Mouse (Mus musculus): ENCODE measurements at regions not wholly inside any gene's neighbourhood (a gene's known extent, or its start where the extent isn't known, plus 50 kb on each side); places are given as distances from the start of the nearest gene placed in this dataset.

DNA sequence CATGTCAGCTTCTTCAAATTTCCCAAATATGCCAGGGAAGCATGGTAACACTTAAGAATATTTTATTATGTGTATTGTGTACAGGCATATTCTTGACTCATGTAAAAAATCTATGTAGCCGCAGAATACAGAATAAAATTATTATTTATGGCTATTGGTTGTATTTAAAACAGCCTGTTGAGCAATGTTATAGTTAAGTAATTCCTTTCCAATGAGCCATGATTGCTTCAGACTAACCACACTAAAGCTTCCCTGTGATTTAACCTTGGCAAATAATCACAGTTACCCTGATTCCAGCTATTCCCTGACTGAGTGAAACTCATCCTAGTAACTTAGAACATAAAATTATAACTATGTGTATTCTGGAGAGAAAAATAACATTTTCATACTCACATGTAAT, 56.7 kb downstream of the 9130204L05Rik start:
- no peak for DNase-seq (ENCODE audit: low read depth, low spot score)

DNA sequence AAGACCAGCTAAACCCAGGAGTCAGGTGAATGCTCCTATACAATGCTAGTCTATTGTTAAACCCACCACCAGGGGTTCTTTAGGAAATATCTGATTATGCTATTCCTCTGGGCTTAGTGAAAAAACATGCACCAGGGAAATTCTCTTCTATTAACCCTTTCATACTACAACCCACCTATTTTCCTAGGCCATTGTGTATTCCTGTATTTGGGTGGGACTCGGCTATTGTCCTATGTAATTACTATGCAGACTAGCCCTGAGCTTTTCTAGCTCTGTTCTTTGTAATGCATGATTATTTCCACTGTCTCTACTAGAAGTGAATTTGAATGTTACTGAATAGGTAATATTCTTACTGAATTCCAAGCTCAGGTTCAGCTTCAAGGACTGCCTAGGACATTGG, 60.4 kb downstream of the 9130204L05Rik start:
- peak; percentile 93 for DNase-seq (ENCODE audit: low read depth, low spot score)
